Mouse (Mus musculus) stomach, embryonic 16.5 days (tissue): ENCODE measurements around the gene Azin2. TPM values are rescaled to one million over a fixed set of nuclear protein-coding genes. Genes with fewer than 3 reads are reported as not detected.

Experiments used
- ATAC-seq: fragments of 200-750 bp; cut with Nextera tagmentation; 2 replicates; pipeline ENCODE4 v1.8.0; 2017; ENCODE audit warnings: moderate number of reproducible peaks, moderate TSS enrichment; ENCODE audit not compliant: insufficient read depth, low FRiP score
- H3K27ac ChIP-seq: fragments of 300-500 bp; sonication (generic); 2 replicates; pipeline ENCODE4 v1.5.1; 2014; ENCODE audit warnings: low read length
- H3K27me3 ChIP-seq: fragments of 300-500 bp; sonication (generic); 2 replicates; pipeline ENCODE4 v1.6.1; 2014; ENCODE audit warnings: low read length, control low read depth, mixed read lengths; ENCODE audit not compliant: control insufficient read depth, insufficient read depth
- H3K36me3 ChIP-seq: fragments of 300-500 bp; sonication (generic); 2 replicates; pipeline ENCODE4 v1.6.1; 2014; ENCODE audit warnings: low read length; ENCODE audit not compliant: control insufficient read depth, insufficient read depth
- H3K4me1 ChIP-seq: fragments of 300-500 bp; sonication (generic); 2 replicates; pipeline ENCODE4 v1.6.1; 2014; ENCODE audit warnings: low read length, control low read depth, mixed read lengths; ENCODE audit not compliant: control insufficient read depth, insufficient read depth
- H3K4me2 ChIP-seq: fragments of 300-500 bp; sonication (generic); 2 replicates; pipeline ENCODE4 v1.6.1; 2014; ENCODE audit warnings: low read depth, low read length, mixed read lengths
- H3K4me3 ChIP-seq: fragments of 300-500 bp; sonication (generic); replicated peaks from 2 replicates; pipeline ENCODE4 v1.5.1; 2014; ENCODE audit warnings: mild to moderate bottlenecking, low read length
- H3K9ac ChIP-seq: fragments of 300-500 bp; sonication (generic); 2 replicates; pipeline ENCODE4 v1.6.1; 2014; ENCODE audit warnings: low read length
- H3K9me3 ChIP-seq: fragments of 300-500 bp; sonication (generic); replicated peaks from 2 replicates; pipeline ENCODE4 v1.6.1; 2016; ENCODE audit warnings: low read length, control low read depth; ENCODE audit not compliant: control insufficient read depth
- WGBS: fragments of 180-500 bp; shearing (Covaris S2); extraction: QIAGEN DNeasy Blood & Tissue Kit; methylation state at CpG from one replicate; pipeline ENCODE4 v1.1.7; 2014; 5-methylcytosine and 5-hydroxymethylcytosine counted together
- polyA plus RNA-seq: library from polyadenylated mRNA; unstranded; fragments of >200 nt; fragmentation: Nextera tagmentation; extraction: Ambion mirVana; gene quantifications from 2 replicates; pipeline ENCODE4 v1.2.1, GENCODE M21; 2015

Azin2 gene
- polyA plus RNA-seq, 1 experiment from 2014 or later, result 14.3 TPM

GRCm38 (mm10) chr4:128969607-128970416 lies 7.6 kb upstream of the Azin2 start:
- WGBS, result 54% methylated on average over 18 of the region's 18 CpGs
- H3K27me3 ChIP-seq, result no peaks in the 10 kb centered on the region
- no peaks in the 10 kb centered on the region for H3K9me3 ChIP-seq
- H3K4me3 ChIP-seq, result no peak overlapping the region
- H3K36me3 ChIP-seq, result no peaks in the 10 kb centered on the region
- H3K4me2 ChIP-seq, result no peak overlapping the region
- no peak overlapping the region for H3K9ac ChIP-seq
- no peak for ATAC-seq
- no peak overlapping the region for H3K27ac ChIP-seq
- H3K4me1 ChIP-seq, result peaks cover 9% of the 10 kb centered on the region; the same call in 1 of the 2 replicates

GRCm38 (mm10) chr4:128969081-128969480 lies 6.8 kb upstream of the Azin2 start:
- Histone ChIP-seq H3K9ac (no peak overlapping the region), H3K4me1 (peaks cover 9% of the 10 kb centered on the region; the same call in 1 of the 2 replicates), H3K27me3 (no peaks in the 10 kb centered on the region), H3K9me3 (no peaks in the 10 kb centered on the region), H3K4me2 (no peak overlapping the region), H3K27ac (no peak overlapping the region), H3K36me3 (no peaks in the 10 kb centered on the region), H3K4me3 (no peak overlapping the region)
- 63% methylated on average over 5 of the region's 5 CpGs for WGBS
- peak; percentile 38; the same call in 1 of the 2 replicates for ATAC-seq

- H3K9ac ChIP-seq, result no peak overlapping the region
- H3K9me3 ChIP-seq, result no peaks in the 10 kb centered on the region
- H3K27ac ChIP-seq, result no peak overlapping the region
- no peaks in the 10 kb centered on the region for H3K36me3 ChIP-seq
- 26% methylated on average over 7 of the region's 7 CpGs for WGBS
- H3K4me1 ChIP-seq, result peaks cover 16% of the 10 kb centered on the region
- no peaks in the 10 kb centered on the region for H3K27me3 ChIP-seq
- H3K4me2 ChIP-seq, result no peak overlapping the region
- no peak for ATAC-seq
- no peak overlapping the region for H3K4me3 ChIP-seq
These were observed 4.5 kb upstream of the Azin2 start for GRCm38 (mm10) chr4:128966751-128967150.

DNA sequence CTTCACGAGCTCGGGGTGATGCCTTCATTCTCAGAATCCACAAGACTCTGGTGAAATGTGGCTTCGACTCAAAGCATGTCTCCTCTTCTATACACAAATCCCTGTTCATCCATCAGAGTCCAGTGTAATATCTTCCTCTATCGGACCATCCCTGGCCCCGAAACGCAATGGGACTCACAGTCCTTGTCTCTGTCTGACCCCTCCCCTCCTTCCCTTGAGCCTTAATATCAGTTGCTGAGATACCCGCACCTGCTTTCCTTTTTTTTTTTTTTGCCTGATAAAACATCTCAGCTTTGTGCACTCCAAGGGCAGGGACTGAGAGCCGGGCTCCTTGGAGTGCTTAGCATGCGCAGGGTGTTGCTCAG lies 666 bp upstream of the Azin2 start:
- H3K9me3 ChIP-seq, result no peaks in the 10 kb centered on the region
- H3K4me2 ChIP-seq, result peak overlapping the region; percentile 85
- H3K27me3 ChIP-seq, result no peaks in the 10 kb centered on the region
- WGBS, result 5% methylated on average over 9 of the region's 9 CpGs
- ATAC-seq, result no peak
- no peaks in the 10 kb centered on the region for H3K36me3 ChIP-seq
- peak overlapping the region; percentile 84; the same call in 1 of the 2 replicates for H3K9ac ChIP-seq
- H3K4me1 ChIP-seq, result peaks cover 22% of the 10 kb centered on the region
- no peak overlapping the region for H3K27ac ChIP-seq
- peak overlapping the region; percentile 65 for H3K4me3 ChIP-seq

- H3K27ac ChIP-seq, result no peak overlapping the region
- WGBS, result 8% methylated on average over 16 of the region's 16 CpGs
- H3K9me3 ChIP-seq, result no peaks in the 10 kb centered on the region
- peaks cover 20% of the 10 kb centered on the region for H3K4me1 ChIP-seq
- H3K4me3 ChIP-seq, result peak overlapping the region; percentile 65
- peak overlapping the region; percentile 85 for H3K4me2 ChIP-seq
- no peaks in the 10 kb centered on the region for H3K27me3 ChIP-seq
- H3K36me3 ChIP-seq, result no peaks in the 10 kb centered on the region
- H3K9ac ChIP-seq, result peak overlapping the region; percentile 84
- ATAC-seq, result no peak
These were observed 777 bp downstream of the Azin2 start for GRCm38 (mm10) chr4:128961301-128962028.

DNA sequence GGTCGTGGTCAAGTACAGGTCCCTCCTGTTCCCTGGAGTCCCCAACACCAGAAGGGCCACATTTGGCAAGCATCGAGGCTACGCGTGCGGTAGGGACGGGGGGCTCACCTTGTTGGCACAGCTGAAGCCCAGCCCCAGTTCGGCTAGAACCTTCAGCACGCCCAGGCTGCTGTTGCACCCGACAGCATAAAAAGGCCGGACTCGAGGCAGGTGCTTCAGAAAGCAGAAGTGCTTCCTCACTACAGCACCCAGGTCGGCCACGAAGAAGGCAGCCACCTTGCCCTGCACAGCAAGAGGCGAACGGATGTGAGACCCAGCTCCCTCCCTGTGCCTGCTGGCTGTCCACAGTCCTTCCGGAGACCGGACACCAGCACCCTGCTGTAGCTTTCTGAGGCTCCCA lies 2.6 kb downstream of the Azin2 start:
- no peak for ATAC-seq
- WGBS, result 87% methylated on average over 17 of the region's 17 CpGs
- Histone ChIP-seq H3K36me3 (no peaks in the 10 kb centered on the region), H3K27ac (no peak overlapping the region), H3K4me3 (no peak overlapping the region), H3K27me3 (peaks cover 4% of the 10 kb centered on the region; the same call in 1 of the 2 replicates), H3K4me1 (peaks cover 20% of the 10 kb centered on the region), H3K9ac (no peak overlapping the region), H3K9me3 (no peaks in the 10 kb centered on the region), H3K4me2 (no peak overlapping the region)

DNA sequence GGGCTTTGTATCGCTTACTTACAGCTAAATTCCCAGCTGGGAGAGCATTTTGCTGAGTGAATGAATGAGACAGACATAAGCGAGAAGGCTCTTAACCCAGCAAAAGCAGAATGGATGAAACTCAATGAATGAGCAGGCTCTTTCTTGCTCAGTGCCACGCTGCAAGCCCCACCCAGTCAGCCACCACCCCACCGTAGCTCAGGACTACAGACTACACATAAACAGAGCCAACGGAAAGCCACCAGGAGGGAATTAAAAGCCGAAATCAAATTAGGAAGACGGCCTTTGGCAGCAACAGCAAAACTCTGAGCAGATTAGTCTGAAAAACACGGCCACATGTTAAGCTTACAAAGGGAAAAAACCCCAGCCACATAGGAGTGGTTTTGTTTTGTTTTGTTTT lies 3.4 kb downstream of the Azin2 start:
- Histone ChIP-seq H3K9me3 (no peaks in the 10 kb centered on the region), H3K36me3 (no peaks in the 10 kb centered on the region), H3K4me1 (peaks cover 20% of the 10 kb centered on the region), H3K27ac (no peak overlapping the region), H3K9ac (no peak overlapping the region), H3K4me3 (no peak overlapping the region), H3K4me2 (no peak overlapping the region), H3K27me3 (peaks cover 4% of the 10 kb centered on the region; the same call in 1 of the 2 replicates)
- WGBS, result 62% methylated on average over 8 of the region's 8 CpGs
- no peak for ATAC-seq

- H3K4me1 ChIP-seq, result peaks cover 20% of the 10 kb centered on the region
- H3K36me3 ChIP-seq, result no peaks in the 10 kb centered on the region
- 0 out of 2 replicates have a peak overlapping the region, but pooled peaks have one; percentile 15 for H3K9ac ChIP-seq
- H3K27ac ChIP-seq, result peak overlapping the region; percentile 40; the same call in 1 of the 2 replicates
- ATAC-seq, result no peak
- H3K9me3 ChIP-seq, result no peaks in the 10 kb centered on the region
- 71% methylated on average over 11 of the region's 11 CpGs for whole genome bisulfite sequencing
- peaks cover 4% of the 10 kb centered on the region; the same call in 1 of the 2 replicates for H3K27me3 ChIP-seq
- H3K4me3 ChIP-seq, result no peak overlapping the region
- no peak overlapping the region for H3K4me2 ChIP-seq
These were observed 4.1 kb downstream of the Azin2 start for GRCm38 (mm10) chr4:128958156-128958555.
